ENCODE assay signal across 12 mouse cellular contexts in the genomic region with DNA sequence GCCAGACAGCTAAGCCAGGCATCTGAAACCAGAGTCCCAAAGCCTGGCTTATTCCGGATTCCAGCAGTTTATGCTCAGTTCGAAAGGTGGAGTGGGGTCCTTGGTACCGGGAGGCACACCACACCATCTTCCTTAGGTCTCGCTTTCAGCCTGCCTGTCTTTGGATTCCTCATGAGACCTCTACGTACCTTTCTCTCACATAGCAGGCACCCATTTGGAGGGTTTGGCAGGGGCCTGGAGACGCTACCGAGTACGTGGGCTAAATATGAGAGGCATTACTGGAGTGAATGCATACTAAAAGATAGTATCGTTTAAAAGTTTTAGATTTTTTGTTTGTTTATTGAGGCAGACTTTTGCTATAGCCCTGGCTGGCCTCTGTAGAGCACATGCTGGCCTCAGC. TPM values are rescaled to one million over a fixed set of nuclear protein-coding genes. Genes with fewer than 3 reads are reported as not detected.
DNase-seq lines count a peak whose midpoint lies in the region; ATAC-seq and TF ChIP-seq lines count a peak whose summit lies in the region.
"Had no signal": no experiment of that assay in that cellular context is flagged by ENCODE, and none has a peak within 500 bp of the region (broad histone marks: within the 10 kb centered on the region; RNA-seq: fewer than 3 reads in every experiment).

No protein-coding gene starts in this region.

- no peak overlapping the region for H3K27ac ChIP-seq in forebrain, embryonic 12.5 days
- H3K27ac ChIP-seq in forebrain, embryonic 16.5 days (ENCODE audit: low read length), result no peak overlapping the region
- no peak overlapping the region for H3K27ac ChIP-seq in lung, embryonic 16.5 days (ENCODE audit: low read length)
- H3K27ac ChIP-seq in testis, adult 2 months (ENCODE audit: control insufficient read depth, insufficient read depth, low read depth, low read length), result peak overlapping the region; percentile 76; the same call in 1 of the 2 replicates
- H3K27ac ChIP-seq: heart, embryonic 13.5 days; kidney, embryonic 15.5 days had no signal

- 0 out of 2 replicates have a peak, but pooled peaks have one; percentile 2 for ATAC-seq in forebrain, embryonic 12.5 days (ENCODE audit: low FRiP score)
- ATAC-seq in forebrain, embryonic 16.5 days, result no peak
- ATAC-seq in lung, embryonic 16.5 days (ENCODE audit: low read depth), result no peak

- DNase-seq in lung, postnatal 14 days, result no peak
- DNase-seq in testis, postnatal 10 days (ENCODE audit: low spot score), result no peak
- DNase-seq in kidney, postnatal 36 days, result no peak

- WGBS in forebrain, embryonic 12.5 days, result 93% methylated on average over 9 of the region's 9 CpGs
- WGBS in forebrain, embryonic 16.5 days, result 90% methylated on average over 9 of the region's 9 CpGs
- WGBS in lung, embryonic 16.5 days, result 92% methylated on average over 9 of the region's 9 CpGs

- H3K9me3 ChIP-seq in forebrain, embryonic 12.5 days, result no peaks in the 10 kb centered on the region
- H3K9me3 ChIP-seq in forebrain, embryonic 16.5 days (ENCODE audit: control insufficient read depth, low read length), result no peaks in the 10 kb centered on the region
- no peaks in the 10 kb centered on the region for H3K9me3 ChIP-seq in lung, embryonic 16.5 days (ENCODE audit: control insufficient read depth, low read length)
- H3K9me3 ChIP-seq: embryonic facial prominence, embryonic 15.5 days; kidney, embryonic 15.5 days; megakaryocyte, embryonic 14.5 days had no signal

- no peak for TF ChIP-seq CTCF in testis, adult 2 months (IDR thresholded peaks at IDR 0.05; ENCODE audit: control insufficient read depth, insufficient read depth, insufficient replicate concordance, low read depth, low read length)

- no peak overlapping the region for H3K4me3 ChIP-seq in forebrain, embryonic 12.5 days (replicated peaks)
- H3K4me3 ChIP-seq in forebrain, embryonic 16.5 days (replicated peaks; ENCODE audit: low read length), result no peak overlapping the region
- H3K4me3 ChIP-seq in lung, embryonic 16.5 days (ENCODE audit: low read length), result no peak overlapping the region
- H3K4me3 ChIP-seq in testis, adult 2 months (ENCODE audit: control insufficient read depth, low read depth, low read length), result peak overlapping the region; percentile 62

- H3K36me3 ChIP-seq in forebrain, embryonic 12.5 days (replicated peaks), result 0 out of 2 replicates have a peak, but pooled peaks cover 10% of the 10 kb centered on the region
- peaks cover 6% of the 10 kb centered on the region; the same call in 1 of the 2 replicates for H3K36me3 ChIP-seq in forebrain, embryonic 16.5 days (ENCODE audit: control insufficient read depth, insufficient read depth)
- peaks cover 4% of the 10 kb centered on the region for H3K36me3 ChIP-seq in lung, embryonic 16.5 days (ENCODE audit: control insufficient read depth, insufficient read depth, low read length)
- no peaks in the 10 kb centered on the region for H3K36me3 ChIP-seq in testis, adult 2 months (ENCODE audit: control insufficient read depth, insufficient read depth, low read length)

- H3K9ac ChIP-seq in forebrain, embryonic 12.5 days, result no peak overlapping the region
- H3K9ac ChIP-seq in forebrain, embryonic 16.5 days (replicated peaks; ENCODE audit: low read depth, low read length), result no peak overlapping the region
- peak overlapping the region; percentile 20; the same call in 1 of the 2 replicates for H3K9ac ChIP-seq in lung, embryonic 16.5 days (ENCODE audit: low read length)

- H3K4me2 ChIP-seq in forebrain, embryonic 12.5 days, result no peak overlapping the region
- H3K4me2 ChIP-seq in forebrain, embryonic 16.5 days (ENCODE audit: low read length), result no peak overlapping the region
- H3K4me2 ChIP-seq in lung, embryonic 16.5 days (ENCODE audit: low read depth, low read length), result no peak overlapping the region

- TF ChIP-seq POLR2A in testis, adult 2 months (IDR thresholded peaks at IDR 0.05; ENCODE audit: control insufficient read depth, low read depth, low read length), result no peak

- no peaks in the 10 kb centered on the region; the same call in 1 of the 2 replicates for H3K27me3 ChIP-seq in forebrain, embryonic 12.5 days
- H3K27me3 ChIP-seq in forebrain, embryonic 16.5 days (replicated peaks; ENCODE audit: control insufficient read depth, insufficient read depth, low read length), result no peaks in the 10 kb centered on the region
- no peaks in the 10 kb centered on the region; the same call in 1 of the 2 replicates for H3K27me3 ChIP-seq in lung, embryonic 16.5 days (ENCODE audit: control insufficient read depth, insufficient read depth, low read depth, low read length)
- H3K27me3 ChIP-seq in testis, adult 2 months (ENCODE audit: control insufficient read depth, insufficient read depth, low read length), result no peaks in the 10 kb centered on the region
- H3K27me3 ChIP-seq: CH12.LX; embryonic facial prominence, embryonic 15.5 days; kidney, embryonic 15.5 days; megakaryocyte, embryonic 14.5 days had no signal

- peaks cover 6% of the 10 kb centered on the region; the same call in 1 of the 2 replicates for H3K4me1 ChIP-seq in forebrain, embryonic 12.5 days
- H3K4me1 ChIP-seq in forebrain, embryonic 16.5 days (replicated peaks; ENCODE audit: control insufficient read depth, insufficient read depth, low read length), result no peaks in the 10 kb centered on the region
- no peaks in the 10 kb centered on the region for H3K4me1 ChIP-seq in lung, embryonic 16.5 days (replicated peaks; ENCODE audit: control insufficient read depth, insufficient read depth, low read length)
- H3K4me1 ChIP-seq in testis, adult 2 months (ENCODE audit: control insufficient read depth, insufficient read depth, low read length), result peaks cover 15% of the 10 kb centered on the region

RNA-seq across cellular contexts. Expression of a gene that starts 31.9 kb away (rescaled TPM):
- 10.8 and 11.8 TPM in 2 replicates for polyA plus RNA-seq in forebrain, embryonic 12.5 days (2016; fragmentation: Nextera tagmentation; extraction: Ambion mirVana)
- 10.1 and 10.3 TPM in 2 replicates for polyA plus RNA-seq in forebrain, embryonic 16.5 days (2015; fragmentation: Nextera tagmentation; extraction: Ambion mirVana)
- 4.8 and 6.1 TPM in 2 replicates for polyA plus RNA-seq in lung, embryonic 16.5 days (2015; fragmentation: Nextera tagmentation; extraction: Ambion mirVana)
- polyA plus RNA-seq in testis, adult 2 months (2012; rRNA removed), result 3.0 and 5.2 TPM in 2 replicates
